Mouse (Mus musculus) liver, adult 2 months (tissue): ENCODE data around the gene Dguok.

Experiments used
- CTCF ChIP-seq: fragments of 200-500 bp; IDR thresholded peaks from 2 replicates; pipeline ENCODE4 v1.5.1; 2011; ENCODE audit warnings: low read depth, low read length, control low read depth
- POLR2A ChIP-seq: fragments of 200-500 bp; IDR thresholded peaks from 2 replicates; pipeline ENCODE4 v1.6.1; 2011; ENCODE audit warnings: low read length, control low read depth; ENCODE audit not compliant: insufficient read depth; ENCODE audit errors: extremely low read depth

DNA sequence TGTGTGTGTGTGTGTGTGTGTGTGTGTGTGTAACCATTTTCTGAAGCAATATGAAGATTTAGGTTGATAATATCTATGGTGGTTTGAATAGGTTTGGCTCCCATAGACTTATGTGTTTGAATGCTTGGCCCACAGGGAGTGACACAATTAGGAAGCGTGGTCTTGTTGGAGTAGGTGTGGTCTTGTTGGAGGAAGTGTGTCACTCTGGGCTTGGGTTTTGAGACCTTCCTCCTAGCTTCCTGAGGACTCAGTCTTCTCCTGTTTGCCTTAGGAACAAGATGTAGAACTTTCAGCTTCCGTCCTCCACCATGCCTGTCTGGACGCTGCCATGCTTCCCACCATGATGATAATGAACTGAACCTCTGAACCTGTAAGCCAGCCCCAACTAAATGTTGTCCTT, 11.9 kb upstream of the Dguok start:
- TF ChIP-seq CTCF, result no peak
- no peak for TF ChIP-seq POLR2A
